Mouse (Mus musculus) erythroblast, embryonic 14.5 days (primary cell): ENCODE measurements around the gene Cntn3.

Experiments used
- GATA1 ChIP-seq: IDR thresholded peaks from 2 replicates; pipeline ENCODE4 v1.6.1; 2012; ENCODE audit warnings: low read length, inconsistent platforms, mixed read lengths
- TAL1 ChIP-seq: IDR thresholded peaks from 3 replicates; pipeline ENCODE4 v1.6.1; 2012; ENCODE audit warnings: low read length, inconsistent platforms, mixed read lengths

DNA sequence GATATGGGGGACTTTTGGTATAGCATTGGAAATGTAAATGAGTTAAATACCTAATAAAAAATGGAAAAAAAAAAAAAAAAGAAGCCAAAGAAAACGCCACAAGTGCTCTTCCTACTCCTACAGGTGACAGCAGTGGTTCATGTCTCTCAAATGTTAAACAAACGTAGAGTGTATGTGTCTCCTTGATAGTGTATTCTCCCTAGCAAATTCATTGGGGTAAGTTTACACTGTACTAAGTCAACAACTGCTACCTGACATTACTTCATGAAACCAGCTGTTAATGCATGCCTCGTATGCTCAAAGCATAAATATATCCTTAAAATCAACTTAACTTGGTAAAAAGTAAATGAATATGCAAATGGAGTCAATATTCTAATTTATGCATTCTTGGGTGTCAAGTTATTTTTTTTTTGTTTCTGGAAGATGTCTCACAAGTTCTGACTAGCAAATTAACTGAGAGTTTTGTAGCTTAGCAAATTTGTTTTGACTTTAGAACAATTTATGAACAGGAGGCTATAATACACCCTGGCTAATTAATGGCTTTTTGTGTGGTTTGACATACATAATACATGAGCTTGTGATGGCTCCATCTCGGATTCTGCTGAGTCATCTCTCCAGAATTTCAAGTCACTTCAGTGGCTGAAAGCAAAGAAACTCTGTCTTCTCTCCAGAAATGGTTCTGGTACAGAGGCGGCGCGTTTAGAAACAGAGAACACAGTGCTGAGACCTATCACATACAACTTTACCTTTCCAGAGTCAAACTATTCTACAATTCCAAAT is 31.1 kb downstream of the Cntn3 start:
- TF ChIP-seq GATA1 (no peak), TAL1 (no peak)
